Mouse (Mus musculus) CH12.LX (cell line): ENCODE measurements around the gene Defb25.

Experiments
- CTCF ChIP-seq, 2 experiments: IDR thresholded peaks in 1 of 2; conservative IDR thresholded peaks in 1 of 2; 2 replicates each; pipeline ENCODE4 v1.5.1; 2011 to 2012; ENCODE audit warnings: low read depth in 2 of 2, low read length in 2 of 2, improper control_type of control experiment in 1 of 2, inconsistent platforms in 1 of 2, mild to moderate bottlenecking in 1 of 2, moderate library complexity in 1 of 2
- POLR2A ChIP-seq: IDR thresholded peaks from 2 replicates; pipeline ENCODE4 v1.6.1; 2011; ENCODE audit warnings: low read depth, mild to moderate bottlenecking, improper control_type of control experiment, low read length
- TCF12 ChIP-seq: IDR thresholded peaks from 2 replicates; pipeline ENCODE4 v1.6.1; 2014; ENCODE audit warnings: low read depth, mild to moderate bottlenecking, inconsistent platforms, low read length, improper control_type of control experiment
- ZNF384 ChIP-seq: IDR thresholded peaks from 2 replicates; pipeline ENCODE4 v1.6.1; 2012; ENCODE audit warnings: low read depth, low read length, improper control_type of control experiment, inconsistent platforms

GRCm38 (mm10) chr2:152615563-152615962, 7.3 kb downstream of the Defb25 start:
- TF ChIP-seq CTCF (conservative IDR thresholded peaks at IDR 0.05 in 1 of 2, IDR thresholded peaks at IDR 0.05 in 1 of 2; ENCODE audit: low read depth in 2 of 2, low read length in 2 of 2) (peak; percentile 79 to 98), POLR2A (no peak), ZNF384 (no peak), TCF12 (no peak)
